Mouse (Mus musculus): ENCODE measurements around the gene Gm4303.
"Not testable (repeated sequence)": the region's sequence is repeated elsewhere in the genome, so short reads cannot be mapped to it uniquely, and the experiment has no call there.

Gm4303 gene

DNA sequence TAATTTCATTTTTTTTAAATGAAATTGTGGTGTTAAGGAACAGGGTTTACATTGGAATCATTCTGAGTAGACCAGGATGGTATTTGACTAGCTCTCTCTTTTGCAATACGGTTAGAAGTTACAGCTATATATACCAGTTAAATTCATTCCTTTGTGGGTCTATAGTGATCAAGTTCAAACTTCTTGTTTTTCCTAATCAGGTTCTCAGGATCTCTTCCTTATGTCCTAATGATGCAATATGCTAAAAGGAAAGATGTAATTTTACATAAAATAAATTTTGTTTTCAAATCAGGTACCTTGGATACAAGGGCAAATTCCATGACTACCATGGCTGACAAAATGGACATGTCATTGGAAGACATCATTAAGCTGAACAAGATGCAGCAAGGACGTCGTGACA, at the start of gene Gm4303:
TSS of gene Gm4303 (plus strand) at position 301 of the 400 bp plus-strand sequence.
- DNase-seq (ENCODE audit: low spot score), result not testable (repeated sequence)

- DNase-seq (ENCODE audit: low spot score), result no peak
Observed at GRCm38 (mm10) chr10:100296105-100296504, 49.7 kb upstream of the Gm4303 start.

- DNase-seq (ENCODE audit: low spot score), result not testable (repeated sequence)
Observed at GRCm38 (mm10) chr10:100300106-100300505, 45.7 kb upstream of the Gm4303 start.

DNA sequence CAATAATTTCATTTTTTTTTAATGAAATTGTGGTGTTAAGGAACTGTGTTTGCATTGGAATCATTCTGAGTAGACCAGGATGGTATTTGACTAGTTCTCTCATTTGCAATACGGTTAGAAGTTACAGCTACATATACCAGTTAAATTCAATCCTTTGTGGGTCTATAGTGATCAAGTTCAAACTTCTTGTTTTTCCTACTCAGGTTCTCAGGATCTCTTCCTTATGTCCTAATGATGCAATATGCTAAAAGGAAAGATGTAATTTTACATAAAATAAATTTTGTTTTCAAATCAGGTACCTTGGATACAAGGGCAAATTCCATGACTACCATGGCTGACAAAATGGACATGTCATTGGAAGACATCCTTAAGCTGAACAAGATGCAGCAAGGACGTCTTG, 10.4 kb upstream of the Gm4303 start, which contains the start of gene Gm4301:
TSS of gene Gm4301 (plus strand) at position 301 of the 400 bp plus-strand sequence.
- DNase-seq (ENCODE audit: low spot score), result not testable (repeated sequence)

DNA sequence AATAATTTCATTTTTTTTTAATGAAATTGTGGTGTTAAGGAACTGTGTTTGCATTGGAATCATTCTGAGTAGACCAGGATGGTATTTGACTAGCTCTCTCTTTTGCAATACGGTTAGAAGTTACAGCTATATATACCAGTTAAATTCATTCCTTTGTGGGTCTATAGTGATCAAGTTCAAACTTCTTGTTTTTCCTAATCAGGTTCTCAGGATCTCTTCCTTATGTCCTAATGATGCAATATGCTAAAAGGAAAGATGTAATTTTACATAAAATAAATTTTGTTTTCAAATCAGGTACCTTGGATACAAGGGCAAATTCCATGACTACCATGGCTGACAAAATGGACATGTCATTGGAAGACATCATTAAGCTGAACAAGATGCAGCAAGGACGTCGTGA, 5.2 kb upstream of the Gm4303 start, which contains the start of gene Gm4302:
TSS of gene Gm4302 (plus strand) at position 301 of the 400 bp plus-strand sequence.
- not testable (repeated sequence) for DNase-seq (ENCODE audit: low spot score)

GRCm38 (mm10) chr10:100350793-100351192, 5.0 kb downstream of the Gm4303 start, which contains the start of gene Gm4305:
TSS of gene Gm4305 (plus strand) at chr10:100351093.
- not testable (repeated sequence) for DNase-seq (ENCODE audit: low spot score)

DNA sequence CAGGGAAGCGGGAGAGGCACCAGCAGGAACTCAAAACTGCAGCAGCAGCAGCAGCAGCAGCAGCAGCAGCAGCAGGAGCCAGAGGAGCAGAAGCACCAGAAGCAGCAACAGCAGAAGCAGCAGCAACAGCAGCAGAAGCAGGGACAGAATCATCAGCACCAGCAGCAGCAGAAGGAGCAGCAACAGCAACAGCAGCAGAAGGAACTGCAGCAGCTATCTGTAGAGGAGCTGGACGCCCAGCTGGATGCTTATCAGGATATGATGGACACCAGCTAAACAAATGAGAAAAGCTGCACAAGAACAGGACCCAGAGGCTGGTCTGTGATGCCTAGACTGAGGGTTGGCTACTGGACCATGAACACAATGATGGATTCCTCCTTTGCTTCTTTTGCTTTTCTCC, 11.1 kb downstream of the Gm4303 start:
- peak; percentile 7 for DNase-seq (ENCODE audit: low spot score)

DNA sequence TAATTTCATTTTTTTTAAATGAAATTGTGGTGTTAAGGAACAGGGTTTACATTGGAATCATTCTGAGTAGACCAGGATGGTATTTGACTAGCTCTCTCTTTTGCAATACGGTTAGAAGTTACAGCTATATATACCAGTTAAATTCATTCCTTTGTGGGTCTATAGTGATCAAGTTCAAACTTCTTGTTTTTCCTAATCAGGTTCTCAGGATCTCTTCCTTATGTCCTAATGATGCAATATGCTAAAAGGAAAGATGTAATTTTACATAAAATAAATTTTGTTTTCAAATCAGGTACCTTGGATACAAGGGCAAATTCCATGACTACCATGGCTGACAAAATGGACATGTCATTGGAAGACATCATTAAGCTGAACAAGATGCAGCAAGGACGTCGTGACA, 15.3 kb downstream of the Gm4303 start, which contains the start of gene Gm4307:
TSS of gene Gm4307 (plus strand) at position 301 of the 400 bp plus-strand sequence.
- not testable (repeated sequence) for DNase-seq (ENCODE audit: low spot score)

DNA sequence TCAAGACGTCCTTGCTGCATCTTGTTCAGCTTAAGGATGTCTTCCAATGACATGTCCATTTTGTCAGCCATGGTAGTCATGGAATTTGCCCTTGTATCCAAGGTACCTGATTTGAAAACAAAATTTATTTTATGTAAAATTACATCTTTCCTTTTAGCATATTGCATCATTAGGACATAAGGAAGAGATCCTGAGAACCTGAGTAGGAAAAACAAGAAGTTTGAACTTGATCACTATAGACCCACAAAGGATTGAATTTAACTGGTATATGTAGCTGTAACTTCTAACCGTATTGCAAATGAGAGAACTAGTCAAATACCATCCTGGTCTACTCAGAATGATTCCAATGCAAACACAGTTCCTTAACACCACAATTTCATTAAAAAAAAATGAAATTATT, 36.7 kb downstream of the Gm4303 start, which contains the start of gene Gm4312:
TSS of gene Gm4312 (minus strand) at position 101 of the 400 bp plus-strand sequence.
- not testable (repeated sequence) for DNase-seq (ENCODE audit: low spot score)
